Mouse (Mus musculus) testis, adult 2 months (tissue): Measurements from ENCODE around the gene Senp3.

ENCODE experiments used
- CTCF ChIP-seq: fragments of 200-500 bp; IDR thresholded peaks from 2 replicates; pipeline ENCODE4 v1.5.1; 2012; ENCODE audit warnings: low read depth, mild to moderate bottlenecking, inconsistent platforms, low read length, moderate library complexity; ENCODE audit not compliant: control insufficient read depth, insufficient read depth, insufficient replicate concordance
- POLR2A ChIP-seq: fragments of 200-500 bp; IDR thresholded peaks from 2 replicates; pipeline ENCODE4 v1.6.1; 2012; ENCODE audit warnings: low read depth, mild to moderate bottlenecking, inconsistent platforms, low read length, moderate library complexity; ENCODE audit not compliant: control insufficient read depth

- TF ChIP-seq CTCF: no peak
- peak; percentile 49 for TF ChIP-seq POLR2A
Measured at GRCm38 (mm10) chr11:69670786-69671725, 10.8 kb downstream of the Senp3 start.
